Mouse (Mus musculus) right cerebral cortex, postnatal 36 days (tissue): Measurements from ENCODE around the gene Fgf15.
A peak's percentile ranks its signal among the peaks of the same experiment; 100 is the strongest.

Experiments
- DNase-seq, 2 experiments: peaks; one replicate each; pipeline ENCODE4 v3.0.0; 2022; ENCODE audit warnings: low spot score in 2 of 2, mixed read lengths in 1 of 2

Gene Fgf15

DNA sequence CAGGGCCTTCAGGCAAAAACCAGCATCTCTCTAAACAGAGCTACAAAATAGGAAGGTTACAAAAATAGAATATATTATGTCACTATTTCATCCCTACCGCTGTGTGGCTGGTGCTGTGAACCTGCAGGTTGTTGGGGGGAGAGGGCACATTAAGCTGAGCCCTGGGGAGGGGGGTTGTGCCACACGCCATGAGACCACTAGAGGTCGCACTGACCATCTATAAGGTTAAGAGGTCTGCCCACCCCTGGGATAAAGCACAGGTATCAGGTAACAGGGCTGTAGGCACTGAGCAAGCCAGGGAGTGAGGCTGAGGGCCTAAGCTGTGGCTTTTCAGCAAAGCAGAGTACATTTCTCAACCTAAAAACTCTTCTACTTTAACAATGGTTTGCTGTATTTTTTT lies 35.4 kb downstream of the Fgf15 start:
- DNase-seq, result no peak

DNA sequence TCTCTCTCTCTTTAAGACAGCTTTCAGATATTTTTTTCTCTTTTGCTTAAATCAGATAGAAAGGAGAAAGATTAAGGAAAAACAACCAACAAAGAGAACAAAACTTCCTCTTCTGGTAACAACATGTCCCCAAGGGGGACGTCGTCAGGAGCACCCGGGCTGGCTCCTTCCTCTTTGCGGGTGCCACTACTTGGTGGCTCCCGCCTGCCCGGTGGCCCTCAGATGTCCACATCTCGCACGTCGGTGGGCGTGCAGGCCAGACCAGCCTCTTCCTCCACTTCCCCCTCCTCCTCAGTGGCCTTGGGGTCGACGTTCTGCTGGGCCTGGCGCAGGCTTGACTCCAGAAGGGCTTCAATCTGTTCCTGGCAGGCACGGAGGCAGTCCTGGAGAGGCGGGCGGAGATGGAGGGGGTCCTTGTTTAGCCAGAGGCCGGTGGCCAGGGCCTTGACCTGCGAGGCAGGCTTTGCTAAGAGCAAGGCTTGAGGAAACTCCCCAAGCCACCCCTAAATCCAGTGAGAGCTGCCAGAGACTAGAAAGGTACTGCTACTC lies 36.1 kb downstream of the Fgf15 start:
- no peak for DNase-seq

DNA sequence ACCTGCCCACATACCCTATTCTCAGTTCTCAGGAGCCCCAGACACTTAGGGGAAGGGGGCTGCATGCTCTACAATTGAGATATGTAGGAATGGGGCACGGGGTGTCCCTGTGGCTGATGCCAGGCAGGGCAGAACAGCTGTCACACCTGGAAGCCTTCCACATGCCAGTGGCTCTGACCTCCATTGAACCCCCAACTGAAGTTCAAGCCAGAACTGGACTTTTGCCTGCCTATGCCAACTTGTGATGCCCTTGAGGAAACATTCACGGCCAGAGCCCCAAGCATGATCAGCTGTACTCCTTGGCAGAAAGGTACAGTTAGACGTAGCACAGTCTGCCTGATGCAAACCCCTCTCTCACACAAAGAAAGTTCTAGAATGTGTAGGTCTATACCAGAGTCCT lies 37.0 kb downstream of the Fgf15 start:
- DNase-seq, result no peak

DNA sequence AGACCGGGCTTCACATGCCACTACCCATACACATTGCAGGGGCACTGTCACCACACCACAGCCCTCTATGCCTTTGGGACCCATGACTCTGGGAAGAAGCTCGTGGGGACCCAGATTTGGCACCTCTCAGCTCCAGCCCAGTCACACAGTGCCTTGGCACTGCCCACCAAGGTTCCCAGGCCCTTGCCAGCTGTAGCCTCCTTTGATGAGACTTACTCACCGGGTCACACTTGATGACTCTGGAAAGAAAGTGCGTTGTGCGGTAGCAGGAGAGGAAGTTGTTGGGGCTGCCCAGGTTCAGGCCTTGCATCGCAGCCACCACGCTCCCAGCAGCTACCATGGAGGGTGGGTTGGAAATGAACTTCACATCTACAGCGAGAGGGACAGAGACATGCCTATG lies 37.5 kb downstream of the Fgf15 start:
- no peak for DNase-seq

DNA sequence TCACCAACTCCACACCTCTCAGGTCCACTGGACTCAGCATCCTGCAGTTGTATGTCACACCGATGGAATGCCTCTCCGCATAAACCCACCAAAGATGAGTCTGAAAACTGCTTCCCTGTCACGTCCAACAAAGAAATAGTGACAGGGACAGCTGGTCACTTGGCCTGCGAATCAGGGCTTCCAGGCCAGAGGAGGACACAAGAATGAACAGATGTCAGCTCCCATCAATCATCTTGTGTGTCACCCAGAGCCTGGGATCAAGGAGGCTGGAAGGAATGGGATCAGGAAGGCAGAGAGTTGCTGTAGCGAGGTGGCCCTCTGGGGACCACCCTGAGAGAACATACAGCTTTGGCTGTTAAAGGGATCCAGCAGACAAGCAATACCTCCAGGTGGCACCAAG lies 38.6 kb downstream of the Fgf15 start:
- DNase-seq, result no peak

DNA sequence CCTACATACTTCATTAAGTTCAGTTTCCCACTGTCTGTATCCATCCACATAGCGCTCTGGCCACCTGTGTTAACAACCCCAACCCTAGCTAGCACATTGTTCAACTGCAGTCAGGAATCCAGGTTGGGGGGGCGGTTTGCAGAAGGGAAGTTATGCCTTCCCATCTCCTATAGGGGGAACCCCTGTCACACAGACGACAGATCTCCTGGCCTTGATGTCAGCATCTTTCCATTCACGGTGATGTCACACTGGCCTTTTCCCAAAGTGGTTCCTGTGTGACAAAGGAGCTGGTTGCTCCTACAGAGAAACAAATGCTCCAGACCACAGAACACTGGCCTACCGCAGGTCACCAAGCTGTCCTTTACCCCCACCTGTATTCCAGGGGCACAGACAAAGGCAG lies 39.2 kb downstream of the Fgf15 start:
- DNase-seq, result no peak

DNA sequence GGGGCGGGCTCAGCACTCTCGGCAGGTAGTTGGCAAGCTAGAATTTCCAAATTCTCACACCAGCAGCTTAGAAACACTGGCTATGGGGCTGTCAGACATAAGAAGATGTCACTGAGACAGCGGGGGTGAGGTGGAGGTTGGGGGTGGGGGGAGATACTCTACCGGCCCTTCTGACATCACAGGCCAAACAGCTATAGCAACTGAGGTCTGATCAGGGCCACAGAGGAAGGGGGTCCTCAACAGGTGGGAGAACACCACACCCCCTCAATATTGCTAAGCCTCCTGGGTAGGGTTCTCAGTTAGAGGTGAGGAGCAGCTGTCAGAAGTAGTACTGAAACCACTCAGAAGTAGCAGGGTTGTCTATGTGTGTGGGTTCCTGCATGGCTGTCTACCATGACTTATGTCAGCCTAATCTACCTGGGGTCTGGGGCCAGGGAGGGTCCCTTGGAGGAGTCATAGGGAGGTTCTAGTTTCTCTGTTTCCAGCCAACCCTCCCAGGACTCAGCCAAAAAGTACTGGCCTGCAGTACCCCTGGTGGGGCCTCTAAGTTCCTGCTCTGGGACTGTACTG lies 40.1 kb downstream of the Fgf15 start:
- no peak for DNase-seq

DNA sequence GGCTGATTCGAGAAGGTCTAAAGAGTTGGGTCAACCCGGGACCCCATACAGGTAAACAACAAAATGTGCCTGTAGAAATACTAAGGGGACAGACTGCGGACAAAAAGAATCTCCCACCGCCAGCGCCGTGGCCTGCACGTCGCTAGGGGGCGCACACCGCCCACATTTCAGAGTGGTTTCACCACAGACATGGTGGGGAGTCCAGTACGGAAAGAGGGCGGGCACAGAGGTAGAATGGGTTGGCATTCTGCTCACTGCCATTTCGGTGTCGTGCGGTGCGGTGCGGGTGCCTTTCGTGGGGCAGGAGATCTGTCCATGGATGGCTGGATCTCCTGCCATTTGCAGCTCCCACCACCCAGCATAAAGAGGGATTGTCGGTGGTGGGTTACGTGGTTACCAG lies 41.2 kb downstream of the Fgf15 start:
- peak; percentile 78 to 83 for DNase-seq

DNA sequence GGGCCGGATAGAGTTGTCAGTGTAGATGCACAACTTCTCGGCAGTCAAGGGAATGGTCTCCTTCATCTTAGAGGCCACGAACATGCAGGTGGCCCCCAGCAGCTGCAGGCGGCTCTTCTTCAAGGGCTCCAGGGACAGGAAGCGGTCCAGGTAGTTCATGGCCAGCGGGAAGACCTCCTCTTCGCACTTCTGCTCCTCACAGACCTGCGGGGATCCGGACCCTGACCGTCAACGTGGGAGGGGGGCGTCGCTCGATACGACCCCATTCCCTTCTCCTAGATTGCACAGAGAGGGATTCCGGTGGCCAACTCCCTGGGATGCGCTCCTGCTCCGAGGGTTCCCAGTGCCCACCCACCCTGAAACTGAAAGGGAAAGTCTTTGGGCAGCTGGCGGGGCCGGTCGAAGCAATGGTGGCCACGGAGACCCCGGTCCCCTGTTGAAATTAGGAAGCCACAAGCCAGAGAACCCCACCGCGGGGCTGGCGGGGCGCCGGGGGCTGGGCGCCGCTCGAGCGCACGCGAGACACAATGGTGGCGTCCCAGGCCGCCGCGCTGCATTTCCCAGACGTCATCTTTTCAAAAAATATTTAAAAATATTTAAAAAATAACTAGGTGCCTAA lies 41.7 kb downstream of the Fgf15 start:
- no peak for DNase-seq

DNA sequence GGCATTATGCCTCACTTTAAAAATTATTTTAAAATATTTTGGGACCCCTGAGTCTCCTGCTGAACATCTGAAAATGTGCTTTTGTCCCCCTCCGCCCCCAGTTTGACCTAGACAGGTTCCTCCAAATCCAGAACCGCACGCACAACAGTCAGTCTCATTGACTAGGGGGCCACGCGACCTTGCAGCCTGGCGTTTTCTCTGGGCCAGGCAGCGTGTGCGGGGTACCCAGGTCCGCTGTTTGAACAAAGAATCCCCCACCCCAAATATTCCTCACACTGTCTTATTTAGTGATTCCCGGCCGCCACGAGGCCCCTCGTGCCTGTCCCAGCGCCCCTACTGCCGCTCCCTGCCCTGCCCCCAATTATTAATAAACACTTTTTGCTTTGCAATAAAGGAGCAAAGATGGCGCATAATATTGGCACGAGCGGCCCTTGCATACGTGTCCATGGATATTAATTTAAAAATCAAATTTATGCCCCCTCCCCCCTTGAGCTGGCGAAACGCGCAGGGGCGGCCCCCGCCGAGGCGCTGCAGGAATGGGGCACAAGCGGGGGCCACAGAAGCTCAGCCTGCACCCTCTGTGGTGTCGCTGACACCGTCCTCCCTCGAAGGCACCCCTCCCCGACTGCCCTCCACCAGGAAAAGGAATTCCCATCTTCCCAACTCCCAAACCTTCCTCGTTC lies 42.5 kb downstream of the Fgf15 start:
- no peak for DNase-seq

DNA sequence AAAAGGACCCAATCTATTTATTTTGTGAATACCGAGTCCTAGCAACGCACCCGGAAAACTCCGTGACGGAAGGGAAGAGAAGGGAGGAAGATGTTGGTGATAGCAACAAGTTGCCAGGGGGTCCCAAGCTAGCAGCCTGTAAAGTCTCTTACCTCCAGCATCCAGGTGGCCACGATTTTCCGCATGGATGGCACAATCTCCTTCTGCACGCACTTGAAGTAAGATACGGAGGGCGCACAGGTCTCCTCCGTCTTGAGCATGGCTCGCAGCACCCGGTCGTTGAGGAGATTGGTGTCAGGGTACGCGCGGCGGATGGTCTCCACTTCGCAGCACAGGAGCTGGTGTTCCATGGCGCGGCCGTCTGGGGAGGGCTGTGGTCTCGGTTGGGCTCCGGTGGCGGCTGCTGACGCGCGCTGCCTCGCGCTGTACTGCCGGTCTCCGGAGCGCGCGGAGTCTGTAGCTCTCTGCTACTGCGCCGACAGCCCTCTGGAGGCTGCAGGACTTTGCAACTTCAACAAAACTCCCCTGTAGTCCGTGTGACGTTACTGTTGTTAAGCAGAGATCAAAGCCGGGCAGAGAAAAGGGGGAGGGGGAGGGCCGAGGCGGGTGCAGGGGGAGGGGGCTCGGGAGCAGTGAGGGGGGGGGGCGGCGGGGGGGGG lies 43.1 kb downstream of the Fgf15 start, which contains the start of gene Ccnd1:
Gene Ccnd1 (minus strand): TSS at position 582 of the 659 bp plus-strand sequence.
- no peak for DNase-seq

DNA sequence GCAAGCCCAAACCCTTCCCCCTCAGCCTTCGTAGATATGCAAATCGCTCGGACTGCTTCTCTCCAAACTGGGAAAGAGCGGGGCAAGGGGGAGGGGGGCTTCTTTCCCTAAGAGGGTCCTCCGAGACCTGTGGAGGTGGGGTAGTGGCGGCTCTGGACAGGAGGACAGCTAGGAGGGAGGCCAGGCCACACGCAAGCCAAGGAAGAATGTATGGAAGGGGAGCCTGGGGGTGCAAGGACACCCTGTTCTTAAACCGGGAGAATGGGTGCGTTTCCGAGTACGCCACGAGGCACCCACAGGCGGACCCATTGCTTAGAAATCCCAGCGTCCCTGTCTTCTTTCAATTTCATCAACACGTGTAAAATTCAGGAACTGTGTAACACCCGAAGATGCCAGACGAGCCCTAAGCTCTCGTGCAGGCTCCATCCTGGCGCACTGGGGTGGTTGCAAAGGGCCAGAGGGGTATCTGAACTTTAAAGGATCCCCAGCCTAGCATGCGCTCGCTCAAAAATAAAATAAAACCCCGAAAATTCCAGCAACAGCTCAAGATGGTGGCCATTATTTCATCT lies 43.8 kb downstream of the Fgf15 start:
- no peak for DNase-seq

DNA sequence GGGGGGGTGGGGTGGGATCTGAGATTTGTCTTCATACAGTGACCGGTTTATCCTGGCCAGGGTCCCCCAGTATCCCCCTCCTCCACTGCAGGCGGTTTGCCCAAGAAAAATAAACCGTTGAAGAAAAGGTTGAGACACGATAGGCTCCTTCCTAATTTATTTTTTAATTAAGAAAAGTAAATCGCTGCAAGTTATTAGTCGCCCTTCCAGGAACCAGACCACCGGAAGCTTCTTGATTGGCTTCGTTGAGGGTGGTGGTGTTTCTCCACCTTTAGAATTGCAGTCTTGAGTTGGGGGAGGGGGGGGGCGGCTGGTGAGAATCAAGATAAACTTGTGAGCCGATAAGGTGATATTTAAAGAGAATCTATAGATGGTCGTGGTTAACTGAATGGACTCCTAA lies 44.3 kb downstream of the Fgf15 start:
- no peak for DNase-seq

DNA sequence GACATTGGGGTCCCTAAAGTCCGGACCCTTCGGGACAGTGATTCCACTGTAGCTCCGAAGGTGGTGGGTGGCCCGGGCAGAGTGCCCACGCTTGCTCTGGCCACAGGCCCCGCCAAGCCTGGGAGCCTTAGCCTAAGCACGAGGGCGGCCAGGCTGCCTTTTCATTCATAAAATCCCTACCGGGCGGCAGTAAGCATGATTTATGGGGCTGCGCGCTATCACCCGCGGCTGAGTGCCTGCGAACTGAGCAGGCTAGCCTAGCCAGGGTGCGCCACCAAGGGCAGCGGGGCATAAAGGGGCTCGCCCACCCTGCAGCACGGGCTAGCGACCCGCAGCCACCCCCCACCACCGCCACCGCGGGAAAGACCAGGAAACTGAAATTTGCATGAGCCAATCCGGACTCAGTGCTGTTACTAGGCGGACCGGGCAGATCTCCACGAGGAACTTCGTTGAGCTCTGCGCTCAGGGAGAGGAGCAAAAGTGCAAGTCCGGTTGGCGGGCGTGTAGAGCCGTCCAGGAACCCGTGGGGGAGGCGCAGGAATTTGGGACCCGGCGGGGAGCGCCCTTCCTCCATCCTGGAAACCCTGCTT lies 45.0 kb downstream of the Fgf15 start:
- peak in 1 of 2 experiments; percentile 63 for DNase-seq

DNA sequence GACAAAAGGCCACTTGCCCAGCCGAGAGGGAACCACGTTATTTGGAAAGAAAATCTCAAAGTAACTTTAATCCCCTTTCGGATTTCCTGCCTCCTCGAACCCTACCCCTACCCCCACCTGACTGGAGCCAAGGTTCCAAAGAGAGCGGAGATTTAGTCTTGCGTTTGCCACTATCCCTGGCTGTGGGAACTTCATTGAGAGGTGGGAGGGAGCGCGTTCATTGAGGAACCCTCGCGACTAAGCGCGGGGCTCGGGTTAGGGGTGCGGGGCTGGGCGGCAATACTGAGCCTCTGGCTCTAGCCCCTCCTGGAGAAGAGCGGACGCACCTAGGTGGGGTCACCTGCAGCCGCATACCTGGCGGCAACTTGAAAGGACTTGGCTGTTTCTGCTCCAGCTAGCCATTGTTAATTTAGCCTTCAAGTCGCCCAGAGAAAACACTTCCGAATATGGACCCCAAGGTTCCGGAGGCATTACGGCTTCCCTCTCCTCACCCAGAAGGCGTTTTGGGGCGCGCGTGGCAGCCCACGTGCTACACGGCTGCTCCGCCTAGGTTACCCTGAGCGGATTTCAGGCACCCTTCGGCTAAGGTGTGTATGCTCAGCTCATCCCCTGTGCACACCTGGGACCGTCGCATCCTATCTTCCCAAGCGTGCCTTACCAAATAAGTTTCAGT lies 45.9 kb downstream of the Fgf15 start:
- no peak for DNase-seq

DNA sequence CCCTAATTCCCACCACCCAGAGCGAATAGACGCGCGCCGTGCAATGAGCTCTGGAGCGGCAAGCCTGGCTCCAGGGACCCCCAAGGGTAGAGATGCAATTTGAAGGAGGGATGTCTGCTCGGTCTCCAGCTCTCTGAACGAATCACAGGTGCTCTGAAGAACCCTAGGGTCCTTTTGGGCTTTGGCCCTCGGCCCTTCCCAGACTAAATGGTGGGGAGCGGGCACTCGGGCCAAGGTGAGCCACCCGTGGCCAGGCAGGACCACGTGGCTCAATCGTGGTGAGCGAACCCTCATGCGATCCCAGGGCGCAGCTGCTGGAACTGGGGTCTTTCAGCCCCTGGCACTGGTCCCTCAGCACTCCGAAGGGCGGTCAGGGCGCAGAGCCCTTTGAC lies 46.4 kb downstream of the Fgf15 start:
- no peak for DNase-seq

DNA sequence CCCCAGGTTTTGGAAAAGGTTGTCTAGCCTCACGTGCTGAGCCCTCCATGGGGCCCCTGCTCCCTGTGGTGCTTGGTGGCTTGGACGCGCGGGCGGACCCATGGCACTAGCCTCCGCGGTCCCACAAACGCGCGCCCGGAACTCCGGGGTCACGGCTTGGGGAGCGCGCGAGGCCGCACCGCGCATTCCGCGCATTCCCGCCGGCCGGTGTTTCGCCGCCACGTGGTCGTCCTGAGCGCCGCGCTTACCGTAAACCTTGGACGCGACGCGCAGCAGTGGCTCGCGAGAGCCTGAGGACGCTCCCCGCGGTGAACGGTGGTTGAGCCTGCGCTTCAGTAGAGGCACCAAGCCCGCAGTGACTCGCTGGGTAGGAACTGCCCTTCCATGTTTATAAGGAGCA lies 46.9 kb downstream of the Fgf15 start:
- DNase-seq, result no peak
